Mouse (Mus musculus) mouse embryonic stem cell (cell line): ENCODE results near the gene Ppp4r1.

Experiments
- in situ Hi-C, 2 experiments: fragments of 300-500 bp; cut with MboI; formaldehyde crosslinking; loops; 1 replicate in 1 of 2; 3 replicates in 1 of 2; pipeline ENCODE4 v1.14.3; 2019 to 2020; ENCODE audit warnings: low sequenced_read_pairs in 2 of 2, low pct_unique_long_range_greater_than_20kb in 1 of 2, mixed read lengths in 1 of 2; ENCODE audit not compliant: unreplicated experiment in 1 of 2

Gene Ppp4r1

GRCm38 (mm10) chr17:65794096-65794850, 11.9 kb downstream of the Ppp4r1 start:
- in situ Hi-C loops = no loop called here

- in situ Hi-C loops = no loop called here
These were observed 13.7 kb downstream of the Ppp4r1 start for GRCm38 (mm10) chr17:65796056-65796455.

GRCm38 (mm10) chr17:65798446-65798845, 16.1 kb downstream of the Ppp4r1 start:
- in situ Hi-C loops = no loop called here

- in situ Hi-C loops = no loop called here
These were observed 17.0 kb downstream of the Ppp4r1 start for GRCm38 (mm10) chr17:65799353-65799752.

- in situ Hi-C loops = no loop called here
These were observed 18.1 kb downstream of the Ppp4r1 start for GRCm38 (mm10) chr17:65800451-65800850.

GRCm38 (mm10) chr17:65802026-65802425, 19.7 kb downstream of the Ppp4r1 start:
- in situ Hi-C loops = no loop called here

GRCm38 (mm10) chr17:65805966-65806365, 23.6 kb downstream of the Ppp4r1 start:
- in situ Hi-C loops = no loop called here

GRCm38 (mm10) chr17:65806416-65806815, 24.0 kb downstream of the Ppp4r1 start:
- in situ Hi-C loops = no loop called here

GRCm38 (mm10) chr17:65811032-65811431, 28.7 kb downstream of the Ppp4r1 start:
- in situ Hi-C loops = no loop called here

GRCm38 (mm10) chr17:65813763-65814162, 31.4 kb downstream of the Ppp4r1 start:
- in situ Hi-C loops = no loop called here

GRCm38 (mm10) chr17:65820197-65820596, 37.8 kb downstream of the Ppp4r1 start:
- in situ Hi-C loops = no loop called here

- in situ Hi-C loops = no loop called here
These were observed 40.0 kb downstream of the Ppp4r1 start for GRCm38 (mm10) chr17:65822423-65822822.

GRCm38 (mm10) chr17:65824246-65824645, 41.9 kb downstream of the Ppp4r1 start:
- in situ Hi-C loops = no loop called here

GRCm38 (mm10) chr17:65826257-65826656, 43.9 kb downstream of the Ppp4r1 start:
- in situ Hi-C loops = no loop called here

- in situ Hi-C loops = no loop called here
These were observed 44.9 kb downstream of the Ppp4r1 start for GRCm38 (mm10) chr17:65827119-65827840.

GRCm38 (mm10) chr17:65827904-65828303, 45.5 kb downstream of the Ppp4r1 start:
- in situ Hi-C loops = no loop called here

GRCm38 (mm10) chr17:65828951-65829350, 46.6 kb downstream of the Ppp4r1 start:
- in situ Hi-C loops = no loop called here

- in situ Hi-C loops = no loop called here
These were observed 48.0 kb downstream of the Ppp4r1 start for GRCm38 (mm10) chr17:65830216-65830863.

- in situ Hi-C loops = no loop called here
These were observed 51.5 kb downstream of the Ppp4r1 start for GRCm38 (mm10) chr17:65833891-65834290.
